Mouse (Mus musculus) megakaryocyte, embryonic 14.5 days (primary cell): ENCODE measurements around the gene Il11.

Source experiments
- FLI1 ChIP-seq: IDR thresholded peaks from 2 replicates; pipeline ENCODE4 v1.6.1; 2012; ENCODE audit warnings: low read length, inconsistent platforms, mixed read lengths
- GATA1 ChIP-seq: IDR thresholded peaks from 3 replicates; pipeline ENCODE4 v1.6.1; 2012; ENCODE audit warnings: mixed read lengths, low read length, inconsistent platforms, borderline replicate concordance

- TF ChIP-seq GATA1 (no peak), FLI1 (no peak)
Measured at GRCm38 (mm10) chr7:4776131-4776530, 6.5 kb downstream of the Il11 start.
